Mouse (Mus musculus): ENCODE data around the gene Lmo7.

Lmo7 gene

DNA sequence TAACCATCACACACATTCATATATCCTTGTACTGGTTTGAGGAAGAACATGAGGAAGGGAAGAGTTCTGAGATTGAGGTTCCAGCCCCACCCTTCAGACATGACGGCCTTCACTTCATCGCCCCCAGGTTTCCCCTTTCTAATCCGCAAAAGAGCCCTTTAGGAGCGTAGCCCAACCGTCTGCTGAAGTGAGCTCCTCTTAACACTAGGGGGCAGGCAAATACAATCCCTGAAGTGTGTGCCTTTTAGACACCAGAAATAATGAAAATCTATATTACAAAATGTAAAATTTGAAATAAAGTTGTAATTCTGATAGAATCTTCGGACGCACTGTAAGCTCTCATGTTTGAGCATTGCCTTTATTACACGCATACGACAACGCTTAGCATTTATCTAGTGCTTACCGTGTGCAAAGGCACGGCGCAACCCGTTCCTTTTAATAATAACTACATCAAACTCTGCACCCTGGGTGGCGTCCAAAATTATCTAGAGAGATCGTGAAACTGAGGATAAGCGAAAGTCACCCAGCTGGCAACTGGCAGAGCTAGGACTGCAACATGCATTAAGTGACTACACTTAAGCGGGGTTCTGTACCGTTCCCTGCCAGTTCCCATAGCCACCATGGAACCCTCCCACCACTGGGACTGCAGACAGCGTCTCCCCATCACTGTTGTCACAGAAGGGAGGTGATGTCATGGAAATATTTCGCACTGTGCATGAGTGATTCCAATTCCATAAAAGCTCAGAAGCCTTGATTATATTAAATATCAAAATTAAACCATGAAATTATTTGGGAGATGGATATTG, 217.2 kb downstream of the Lmo7 start:
- peak; percentile 60 for DNase-seq (ENCODE audit: low read depth, low spot score)

DNA sequence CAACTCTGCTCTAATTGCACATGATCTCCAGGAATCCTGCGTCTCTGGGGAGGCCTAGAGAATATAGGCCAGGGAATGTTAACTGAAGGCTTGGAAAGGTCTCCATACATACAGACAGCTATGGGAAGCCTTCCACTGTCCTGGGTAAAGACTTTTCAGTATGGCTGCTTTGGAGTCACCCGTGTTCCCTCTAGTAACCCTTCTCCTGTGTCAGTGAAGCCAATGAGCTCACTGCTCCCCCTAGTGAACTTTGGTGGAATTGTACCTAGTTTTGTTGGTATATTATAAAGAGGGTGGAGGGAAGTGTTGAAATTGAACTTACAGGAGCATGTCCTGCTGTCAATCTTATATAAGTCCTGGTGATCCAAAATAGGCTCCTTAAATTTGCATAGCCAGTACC, 219.4 kb downstream of the Lmo7 start:
- DNase-seq (ENCODE audit: low read depth, low spot score): peak; percentile 86

DNA sequence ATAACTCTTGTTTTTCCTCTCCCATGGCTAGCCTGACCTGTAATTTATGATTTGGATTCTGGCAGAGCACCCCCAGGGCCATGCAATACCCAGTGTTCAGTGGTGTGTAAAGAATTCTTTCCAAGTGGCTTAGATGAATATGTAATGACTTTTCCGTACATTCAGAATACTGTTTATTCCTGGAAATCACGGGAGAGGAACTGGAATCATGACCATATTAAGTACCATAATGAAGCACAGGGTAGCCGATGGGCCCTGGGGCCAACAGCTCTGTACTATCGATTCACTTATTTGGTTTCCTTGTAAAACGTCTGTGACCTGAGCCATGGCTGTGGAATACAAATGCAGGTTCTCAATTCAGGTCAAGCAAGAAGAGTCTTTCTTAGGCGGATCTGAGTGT, 221.3 kb downstream of the Lmo7 start:
- DNase-seq (ENCODE audit: low read depth, low spot score): no peak

DNA sequence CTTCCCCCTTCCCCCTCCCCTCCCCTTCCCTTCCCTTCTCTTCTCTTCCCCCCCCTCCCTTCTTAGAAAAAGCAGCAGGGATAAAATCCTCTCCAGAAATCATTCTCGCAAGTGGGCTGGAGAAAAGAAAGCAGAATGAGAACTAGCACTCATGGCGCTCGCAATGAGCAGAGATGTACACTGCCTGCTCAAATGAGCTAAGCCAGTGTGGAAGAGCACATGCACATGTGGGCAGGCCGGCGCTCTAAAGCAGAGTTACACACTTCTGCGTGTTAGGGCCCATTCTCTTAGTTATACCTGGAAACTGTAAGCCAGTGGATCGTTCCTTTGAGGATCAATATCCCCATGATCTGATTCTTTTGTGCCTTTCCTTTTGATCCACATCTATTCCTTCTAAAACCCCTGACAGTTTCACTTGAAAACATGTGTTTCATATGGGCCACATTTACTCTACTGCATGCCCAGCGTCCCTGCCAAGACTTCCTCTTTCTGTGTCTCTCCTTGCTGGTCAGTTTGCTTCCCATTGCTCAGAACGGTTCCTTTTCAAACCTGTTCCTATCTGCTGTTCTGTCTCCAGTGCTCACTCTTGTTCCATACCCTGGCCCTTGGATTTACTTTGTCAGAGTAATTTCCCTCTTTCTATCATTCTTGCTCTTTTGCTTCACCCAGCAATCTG, 224.2 kb downstream of the Lmo7 start:
- DNase-seq (ENCODE audit: low read depth, low spot score): no peak

DNA sequence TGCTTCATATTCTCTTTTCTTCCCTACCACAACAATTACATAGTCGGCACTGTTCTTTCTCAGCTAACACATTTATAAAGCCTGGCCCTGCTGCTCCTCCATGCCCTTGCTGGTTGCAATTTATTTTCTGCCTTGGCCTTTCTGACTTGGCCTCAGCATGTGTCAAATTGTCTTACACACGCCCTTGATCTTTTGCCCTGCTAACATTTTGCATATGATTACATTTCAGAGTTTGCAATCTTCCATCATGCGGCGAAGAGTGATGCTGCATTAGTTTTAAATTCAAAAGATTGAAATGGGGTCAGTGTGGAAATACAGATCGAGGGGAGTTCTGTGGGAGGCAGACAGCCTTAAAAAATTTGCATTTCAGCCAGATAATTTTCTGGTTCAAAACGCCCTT, 234.6 kb downstream of the Lmo7 start:
- DNase-seq (ENCODE audit: low read depth, low spot score): no peak

DNA sequence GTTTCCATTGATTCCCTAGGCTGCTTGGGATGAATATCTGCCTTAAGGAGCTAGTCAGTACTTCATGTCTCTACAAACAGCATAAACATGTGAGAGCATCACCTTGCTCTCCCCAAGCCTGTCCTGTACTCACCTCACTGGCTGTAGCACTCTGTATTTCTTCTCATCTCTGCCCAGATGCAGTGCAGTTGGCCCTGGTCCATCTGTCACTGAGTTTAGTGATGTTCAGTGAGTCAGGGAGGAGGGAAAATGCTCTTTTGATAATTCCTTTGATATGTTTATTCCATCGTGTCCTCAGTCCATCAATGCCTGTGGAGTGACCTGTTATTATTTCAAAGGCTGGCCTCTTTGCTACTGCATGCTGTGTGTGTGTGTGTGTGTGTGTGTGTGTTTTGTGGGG, 235.2 kb downstream of the Lmo7 start:
- no peak for DNase-seq (ENCODE audit: low read depth, low spot score)

DNA sequence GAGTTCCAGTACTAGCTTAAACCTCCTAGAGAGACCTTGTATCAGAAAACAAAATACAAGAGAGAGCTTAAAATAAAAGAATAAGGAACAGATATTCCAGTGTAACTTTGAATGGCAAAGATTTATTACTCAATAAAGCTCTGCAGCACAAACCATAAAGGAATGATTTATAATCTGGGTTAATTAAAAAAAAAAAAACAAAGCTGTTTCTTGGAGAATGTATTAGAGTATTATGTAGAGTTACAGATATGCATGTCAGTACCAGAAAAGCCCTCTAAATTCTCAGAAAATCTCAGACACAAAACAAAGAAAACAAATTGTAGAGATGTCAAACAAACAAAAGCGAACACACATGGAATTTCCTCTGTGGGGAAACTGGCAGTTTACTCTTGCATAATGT, 243.0 kb downstream of the Lmo7 start:
- no peak for DNase-seq (ENCODE audit: low read depth, low spot score)

DNA sequence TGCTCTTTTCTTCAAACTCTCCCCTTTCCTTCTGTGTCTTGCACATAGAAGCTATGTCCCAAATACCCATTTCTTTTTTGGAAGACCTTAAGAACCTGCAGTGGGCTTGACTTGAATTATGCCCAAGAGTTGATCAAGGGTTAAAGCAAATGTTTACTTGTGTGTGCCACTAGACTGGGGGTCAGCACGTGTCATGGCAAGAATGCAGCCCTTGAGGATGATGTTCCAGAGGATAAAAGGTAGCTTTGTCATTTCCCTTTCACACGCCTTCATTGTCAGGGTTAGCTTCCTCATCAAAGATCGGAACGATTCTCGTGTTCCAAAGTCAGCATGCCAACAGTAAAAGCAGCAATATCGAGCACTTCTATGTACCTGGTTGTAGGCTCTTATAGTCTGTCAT, 243.4 kb downstream of the Lmo7 start:
- no peak for DNase-seq (ENCODE audit: low read depth, low spot score)

DNA sequence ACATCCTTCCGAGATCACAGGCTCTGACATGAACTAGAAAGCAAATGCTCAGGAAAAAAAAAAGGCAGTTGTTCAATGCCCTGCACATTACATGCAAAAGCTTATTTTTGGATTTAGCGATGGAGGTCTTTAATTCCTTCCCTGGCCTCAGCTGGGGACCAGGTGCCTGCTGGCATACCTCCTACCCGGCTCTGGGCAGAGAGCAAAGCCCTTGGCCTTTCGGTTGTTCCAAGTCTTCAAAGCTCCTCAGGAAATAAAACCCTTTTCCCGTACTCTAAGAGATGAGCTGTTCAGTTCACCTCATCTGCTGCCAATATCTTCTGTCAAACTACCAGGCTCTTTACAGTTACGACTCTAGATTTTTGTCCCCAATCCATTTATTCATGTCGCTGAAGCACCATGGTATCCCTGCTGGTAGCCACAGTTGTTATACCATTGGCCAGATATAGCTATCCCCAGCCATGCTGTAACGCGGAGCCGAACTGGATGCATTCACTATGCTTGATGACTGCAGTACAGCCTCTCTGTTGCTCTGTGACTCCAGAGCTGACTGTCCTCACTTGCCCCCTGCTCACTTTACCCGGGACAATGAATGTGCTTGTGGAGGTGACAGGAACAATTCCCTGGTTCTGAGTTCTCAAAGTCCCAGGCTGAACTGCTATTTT, 246.4 kb downstream of the Lmo7 start:
- DNase-seq (ENCODE audit: low read depth, low spot score): no peak
